Mouse (Mus musculus) forebrain, embryonic 16.5 days (tissue): Measurements from ENCODE around the gene Klhl35. TPM values are rescaled to one million over a fixed set of nuclear protein-coding genes. Genes with fewer than 3 reads are reported as not detected.

Experiments
- ATAC-seq: fragments of 200-750 bp; cut with Nextera tagmentation; 2 replicates; pipeline ENCODE4 v1.8.0; 2017; ENCODE audit warnings: mild to moderate bottlenecking, moderate library complexity
- H3K27ac ChIP-seq: fragments of 300-500 bp; sonication (generic); 2 replicates; pipeline ENCODE4 v1.5.1; 2014; ENCODE audit warnings: low read length, control low read depth
- H3K27me3 ChIP-seq: fragments of 300-500 bp; sonication (generic); replicated peaks from 2 replicates; pipeline ENCODE4 v1.6.1; 2014; ENCODE audit warnings: low read length; ENCODE audit not compliant: control insufficient read depth, insufficient read depth
- H3K36me3 ChIP-seq: fragments of 300-500 bp; sonication (generic); 2 replicates; pipeline ENCODE4 v1.6.1; 2014; ENCODE audit not compliant: control insufficient read depth, insufficient read depth
- H3K4me1 ChIP-seq: fragments of 300-500 bp; sonication (generic); replicated peaks from 2 replicates; pipeline ENCODE4 v1.6.1; 2014; ENCODE audit warnings: low read length; ENCODE audit not compliant: control insufficient read depth, insufficient read depth
- H3K4me2 ChIP-seq: fragments of 300-500 bp; sonication (generic); 2 replicates; pipeline ENCODE4 v1.6.1; 2014; ENCODE audit warnings: mild to moderate bottlenecking, low read length, control low read depth
- H3K4me3 ChIP-seq: fragments of 300-500 bp; sonication (generic); replicated peaks from 2 replicates; pipeline ENCODE4 v1.5.1; 2014; ENCODE audit warnings: mild to moderate bottlenecking, low read length, control low read depth
- H3K9ac ChIP-seq: fragments of 300-500 bp; sonication (generic); replicated peaks from 2 replicates; pipeline ENCODE4 v1.6.1; 2014; ENCODE audit warnings: low read depth, low read length, control low read depth
- H3K9me3 ChIP-seq: fragments of 300-500 bp; sonication (generic); 2 replicates; pipeline ENCODE4 v1.6.1; 2016; ENCODE audit warnings: low read length; ENCODE audit not compliant: control insufficient read depth
- WGBS: fragments of 180-500 bp; shearing (Covaris S2); extraction: QIAGEN DNeasy Blood & Tissue Kit; methylation state at CpG from one replicate; pipeline ENCODE4 v1.1.7; 2014; 5-methylcytosine and 5-hydroxymethylcytosine counted together
- polyA plus RNA-seq: library from polyadenylated mRNA; unstranded; fragments of >200 nt; fragmentation: Nextera tagmentation; extraction: Ambion mirVana; gene quantifications from 2 replicates; pipeline ENCODE4 v1.2.1, GENCODE M21; 2015

The Klhl35 gene
- polyA plus RNA-seq, 1 experiment from 2014 or later = 3.8 TPM

GRCm38 (mm10) chr7:99463120-99463519, 2.7 kb upstream of the Klhl35 start:
- no peak overlapping the region for H3K27ac ChIP-seq
- H3K9ac ChIP-seq = no peak overlapping the region
- H3K4me3 ChIP-seq = no peak overlapping the region
- WGBS = 86% methylated on average over 2 of the region's 2 CpGs
- H3K4me1 ChIP-seq = peaks cover 32% of the 10 kb centered on the region
- H3K9me3 ChIP-seq = no peaks in the 10 kb centered on the region
- H3K36me3 ChIP-seq = peaks cover 13% of the 10 kb centered on the region
- no peak overlapping the region for H3K4me2 ChIP-seq
- ATAC-seq = no peak
- H3K27me3 ChIP-seq = no peaks in the 10 kb centered on the region

GRCm38 (mm10) chr7:99467916-99468282, 2.1 kb downstream of the Klhl35 start:
- peak overlapping the region; percentile 53 for H3K4me2 ChIP-seq
- peaks cover 5% of the 10 kb centered on the region for H3K36me3 ChIP-seq
- WGBS = 21% methylated on average over 11 of the region's 11 CpGs
- H3K4me1 ChIP-seq = peaks cover 35% of the 10 kb centered on the region
- H3K27ac ChIP-seq = peak overlapping the region; percentile 89
- H3K4me3 ChIP-seq = peak overlapping the region; percentile 52
- no peaks in the 10 kb centered on the region for H3K9me3 ChIP-seq
- ATAC-seq = no peak
- H3K9ac ChIP-seq = peak overlapping the region; percentile 78
- H3K27me3 ChIP-seq = no peaks in the 10 kb centered on the region

DNA sequence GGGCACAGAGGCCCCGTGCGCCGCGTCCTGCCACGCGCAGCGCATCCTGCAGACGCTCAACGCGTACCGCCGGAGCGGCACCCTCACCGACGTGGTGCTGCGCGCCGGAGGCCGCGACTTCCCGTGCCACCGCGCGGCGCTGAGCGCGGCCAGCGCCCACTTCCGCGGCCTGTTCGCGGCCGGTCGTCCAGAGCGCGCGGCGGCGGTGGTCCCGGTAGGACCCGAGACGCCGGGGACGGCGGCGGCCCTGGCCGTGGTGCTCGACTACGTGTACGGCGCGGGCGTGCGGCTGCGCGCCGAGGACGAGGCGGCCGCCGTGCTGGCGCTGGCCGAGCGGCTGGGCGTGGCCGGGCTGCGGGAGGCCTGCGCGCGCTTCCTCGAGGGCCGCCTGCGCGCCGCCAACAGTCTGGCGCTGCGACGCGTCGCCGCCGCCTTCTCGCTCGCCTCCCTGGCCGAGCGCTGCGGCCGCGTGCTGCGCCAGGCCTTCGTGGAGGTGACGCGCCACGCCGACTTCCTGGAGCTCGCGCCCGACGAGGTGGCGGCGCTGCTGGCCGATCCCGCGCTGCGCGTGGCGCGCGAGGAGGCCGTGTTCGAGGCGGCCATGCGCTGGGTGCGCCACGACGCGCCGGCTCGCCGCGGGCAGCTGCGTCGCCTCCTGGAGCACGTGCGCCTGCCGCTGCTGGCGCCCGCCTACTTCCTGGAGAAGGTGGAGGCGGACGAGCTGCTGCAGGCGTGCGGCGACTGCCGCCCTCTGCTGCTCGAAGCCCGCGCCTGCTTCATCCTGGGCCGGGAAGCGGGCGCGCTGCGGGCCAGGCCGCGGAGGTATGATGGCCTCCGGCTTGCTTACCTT, 2.7 kb downstream of the Klhl35 start:
- Histone ChIP-seq H3K4me1 (peaks cover 35% of the 10 kb centered on the region), H3K9me3 (no peaks in the 10 kb centered on the region), H3K9ac (peak overlapping the region; percentile 78), H3K27ac (peak overlapping the region; percentile 89), H3K4me2 (peak overlapping the region; percentile 53), H3K4me3 (peak overlapping the region; percentile 52), H3K36me3 (peaks cover 6% of the 10 kb centered on the region), H3K27me3 (no peaks in the 10 kb centered on the region)
- ATAC-seq = peak; percentile 89
- 1% methylated on average over 118 of the region's 145 CpGs for WGBS

DNA sequence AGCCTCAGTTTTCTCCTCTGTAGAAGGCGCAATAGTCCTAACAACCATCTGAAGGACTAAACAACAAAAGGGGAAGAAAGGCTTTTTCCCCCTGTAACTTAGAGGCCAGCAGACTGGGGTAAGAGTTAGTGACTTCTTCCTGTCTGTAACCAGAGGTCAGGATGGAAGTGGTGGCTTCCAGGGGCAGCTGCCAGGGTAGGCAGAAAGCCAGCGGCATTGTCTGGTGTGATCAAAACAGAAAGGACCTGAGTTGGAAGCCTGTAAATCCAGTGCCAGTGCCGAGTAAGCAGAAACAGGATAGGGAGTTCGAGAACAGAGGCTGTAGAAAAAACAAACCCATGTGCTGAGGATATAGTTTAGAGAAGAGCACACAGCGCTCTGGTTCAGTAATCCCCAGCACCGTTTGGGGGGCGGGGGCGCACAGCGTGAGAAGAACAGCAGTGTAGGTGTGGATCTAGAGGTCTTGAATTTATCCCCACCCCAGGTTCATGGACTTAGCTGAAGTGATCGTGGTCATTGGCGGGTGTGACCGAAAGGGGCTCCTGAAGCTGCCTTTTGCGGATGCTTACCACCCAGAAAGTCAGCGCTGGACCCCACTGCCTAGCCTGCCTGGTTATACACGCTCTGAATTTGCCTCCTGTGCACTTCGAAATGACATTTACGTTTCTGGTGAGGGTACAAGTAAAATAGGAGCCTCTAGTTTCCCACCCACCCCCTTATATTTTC, 4.0 kb downstream of the Klhl35 start:
- Histone ChIP-seq H3K36me3 (peaks cover 6% of the 10 kb centered on the region), H3K4me1 (peaks cover 35% of the 10 kb centered on the region), H3K9me3 (no peaks in the 10 kb centered on the region), H3K9ac (no peak overlapping the region), H3K27ac (no peak overlapping the region), H3K4me3 (no peak overlapping the region), H3K4me2 (no peak overlapping the region), H3K27me3 (no peaks in the 10 kb centered on the region)
- ATAC-seq = no peak
- 85% methylated on average over 17 of the region's 17 CpGs for WGBS

DNA sequence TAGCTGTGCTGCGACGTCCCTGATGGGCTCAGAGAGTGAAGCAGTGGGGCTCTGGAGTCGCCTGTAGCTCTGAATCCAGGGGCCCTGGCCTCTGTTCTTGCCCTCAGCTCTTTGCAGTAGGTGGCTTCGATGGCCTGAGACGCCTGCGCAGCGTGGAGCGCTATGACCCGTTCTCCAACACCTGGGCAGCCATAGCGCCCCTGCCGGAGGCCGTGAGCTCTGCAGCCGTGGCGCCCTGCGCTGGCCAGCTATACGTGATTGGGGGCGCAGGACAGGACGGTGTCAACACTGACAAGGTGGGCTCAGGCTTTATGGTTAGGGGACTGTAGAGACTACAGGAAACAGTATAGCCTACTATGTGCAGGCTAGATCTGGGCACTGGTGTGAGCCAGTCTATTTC, 5.8 kb downstream of the Klhl35 start:
- 63% methylated on average over 18 of the region's 18 CpGs for WGBS
- H3K4me3 ChIP-seq = no peak overlapping the region
- H3K9ac ChIP-seq = no peak overlapping the region
- no peaks in the 10 kb centered on the region for H3K9me3 ChIP-seq
- no peak overlapping the region for H3K4me2 ChIP-seq
- peaks cover 19% of the 10 kb centered on the region for H3K4me1 ChIP-seq
- no peak for ATAC-seq
- peaks cover 6% of the 10 kb centered on the region for H3K36me3 ChIP-seq
- H3K27ac ChIP-seq = no peak overlapping the region
- H3K27me3 ChIP-seq = no peaks in the 10 kb centered on the region

- H3K4me2 ChIP-seq = no peak overlapping the region
- no peak overlapping the region for H3K27ac ChIP-seq
- no peak overlapping the region for H3K4me3 ChIP-seq
- no peak overlapping the region for H3K9ac ChIP-seq
- H3K36me3 ChIP-seq = peaks cover 16% of the 10 kb centered on the region
- H3K4me1 ChIP-seq = no peaks in the 10 kb centered on the region
- H3K9me3 ChIP-seq = no peaks in the 10 kb centered on the region
- WGBS = 84% methylated on average over 14 of the region's 14 CpGs
- ATAC-seq = no peak
- H3K27me3 ChIP-seq = no peaks in the 10 kb centered on the region
Observed at GRCm38 (mm10) chr7:99473638-99474407, 8.0 kb downstream of the Klhl35 start.

DNA sequence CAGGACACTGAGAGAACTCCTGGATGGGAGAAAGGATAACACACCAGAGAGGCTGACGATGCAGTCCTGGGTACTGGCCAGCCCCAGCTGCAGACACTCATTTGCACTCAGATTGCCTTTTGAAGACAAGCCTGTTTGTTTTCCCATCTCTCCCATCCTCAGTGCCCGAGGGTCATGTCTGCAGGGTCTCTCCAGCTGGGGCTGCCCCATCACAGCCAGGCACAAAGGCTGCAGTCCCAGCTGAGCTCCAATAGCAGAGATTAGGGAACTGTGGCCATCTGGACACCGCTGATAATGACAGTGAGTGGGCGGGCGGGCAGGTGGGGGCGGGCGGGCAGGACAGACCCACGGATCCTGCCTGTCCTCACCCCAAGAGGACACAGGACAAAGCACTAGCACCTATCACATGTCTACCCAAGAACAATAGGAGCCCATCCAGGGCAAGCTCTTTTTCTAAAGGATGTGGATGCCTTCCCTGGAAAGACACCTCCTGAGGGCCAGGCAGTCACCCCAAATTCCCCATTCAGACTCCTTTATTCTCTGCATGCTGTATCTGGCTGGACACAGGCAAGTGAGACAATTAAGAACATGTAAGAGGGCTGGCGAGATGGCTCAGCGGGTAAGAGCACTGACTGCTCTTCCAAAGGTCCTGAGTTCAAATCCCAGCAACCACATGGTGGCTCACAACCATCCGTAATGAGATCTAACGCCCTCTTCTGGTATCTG, 9.2 kb downstream of the Klhl35 start:
- peaks cover 28% of the 10 kb centered on the region for H3K36me3 ChIP-seq
- peak; percentile 22; the same call in 1 of the 2 replicates for ATAC-seq

DNA sequence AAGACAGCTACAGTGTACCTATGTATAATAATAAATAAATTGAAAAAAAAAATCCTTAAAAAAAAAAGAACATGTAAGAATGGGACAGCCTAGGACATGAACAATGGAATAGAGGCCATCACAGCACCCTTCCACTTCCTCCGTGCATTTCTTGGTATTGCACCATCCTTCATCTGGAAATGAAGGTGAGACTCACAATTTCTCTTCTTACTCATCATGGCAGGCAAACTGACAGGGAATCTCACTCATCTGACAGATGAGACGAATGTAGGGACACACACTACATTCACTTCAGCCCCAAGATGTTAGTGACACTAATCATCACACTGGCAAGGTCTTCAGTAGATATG, 9.7 kb downstream of the Klhl35 start:
- Histone ChIP-seq H3K4me1 (peaks cover 7% of the 10 kb centered on the region), H3K9me3 (no peaks in the 10 kb centered on the region), H3K27ac (no peak overlapping the region), H3K4me3 (no peak overlapping the region), H3K4me2 (no peak overlapping the region), H3K27me3 (no peaks in the 10 kb centered on the region), H3K9ac (no peak overlapping the region), H3K36me3 (peaks cover 33% of the 10 kb centered on the region)
- 83% methylated on average over 2 of the region's 2 CpGs for WGBS
- no peak for ATAC-seq

More for the DNA sequence above, 9.2 kb downstream of the Klhl35 start:
- Histone ChIP-seq H3K27ac (no peak overlapping the region; the same call in 1 of the 2 replicates), H3K4me1 (peaks cover 2% of the 10 kb centered on the region), H3K9me3 (no peaks in the 10 kb centered on the region), H3K27me3 (no peaks in the 10 kb centered on the region), H3K9ac (no peak overlapping the region), H3K4me3 (no peak overlapping the region), H3K4me2 (no peak overlapping the region)
- WGBS = 67% methylated on average over 12 of the region's 12 CpGs
